Mouse (Mus musculus) E14TG2a.4 (cell line): ENCODE measurements around the gene Ppp1r11.

Experiments used
- H3K27me3 ChIP-seq: 2 replicates; pipeline ENCODE4 v1.6.1; 2014; ENCODE audit warnings: low read length, control low read depth; ENCODE audit not compliant: insufficient read depth
- H3K36me3 ChIP-seq: 2 replicates; pipeline ENCODE4 v1.6.1; 2014; ENCODE audit warnings: low read length, control low read depth; ENCODE audit not compliant: insufficient read depth
- H3K4me1 ChIP-seq: replicated peaks from 2 replicates; pipeline ENCODE4 v1.6.1; 2014; ENCODE audit warnings: low read depth, low read length, control low read depth
- H3K4me3 ChIP-seq: replicated peaks from 2 replicates; pipeline ENCODE4 v1.5.1; 2014; ENCODE audit warnings: mild to moderate bottlenecking, low read length
- H3K9me3 ChIP-seq: 2 replicates; pipeline ENCODE4 v1.6.1; 2014; ENCODE audit warnings: low read length, control low read depth
- CTCF ChIP-seq: conservative IDR thresholded peaks from 2 replicates; pipeline ENCODE4 v1.5.1; 2014; ENCODE audit warnings: low read length
- NANOG ChIP-seq: IDR thresholded peaks from 2 replicates; pipeline ENCODE4 v1.6.1; 2014; ENCODE audit warnings: borderline replicate concordance, low read length, mixed read lengths
- POU5F1 ChIP-seq: IDR thresholded peaks from 2 replicates; pipeline ENCODE4 v1.6.1; 2014; ENCODE audit warnings: low read length, borderline replicate concordance

Ppp1r11 gene

DNA sequence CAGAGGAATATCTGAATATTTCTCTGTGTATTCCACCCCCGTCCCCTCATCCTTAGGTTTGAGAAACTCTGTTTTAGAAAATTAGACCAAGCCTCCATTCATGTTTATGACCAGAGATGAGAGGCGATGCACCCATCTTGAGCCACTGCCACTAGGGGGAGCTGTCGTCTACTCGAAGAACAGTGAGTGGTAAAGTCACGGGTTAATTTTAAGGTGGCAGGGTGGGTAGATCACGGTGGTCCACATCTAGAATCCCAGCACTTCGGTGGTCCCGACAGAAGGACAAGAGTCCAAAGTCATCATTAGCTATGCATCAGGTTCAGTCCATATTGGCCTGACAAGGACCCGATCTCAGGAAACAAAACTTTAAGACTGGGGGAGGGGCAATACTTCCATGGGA is 36.5 kb downstream of the Ppp1r11 start:
- no peak for TF ChIP-seq POU5F1
- TF ChIP-seq CTCF: peak; percentile 77
- TF ChIP-seq NANOG: no peak
- Histone ChIP-seq H3K9me3 (no peaks in the 10 kb centered on the region), H3K4me1 (peaks cover 26% of the 10 kb centered on the region)

DNA sequence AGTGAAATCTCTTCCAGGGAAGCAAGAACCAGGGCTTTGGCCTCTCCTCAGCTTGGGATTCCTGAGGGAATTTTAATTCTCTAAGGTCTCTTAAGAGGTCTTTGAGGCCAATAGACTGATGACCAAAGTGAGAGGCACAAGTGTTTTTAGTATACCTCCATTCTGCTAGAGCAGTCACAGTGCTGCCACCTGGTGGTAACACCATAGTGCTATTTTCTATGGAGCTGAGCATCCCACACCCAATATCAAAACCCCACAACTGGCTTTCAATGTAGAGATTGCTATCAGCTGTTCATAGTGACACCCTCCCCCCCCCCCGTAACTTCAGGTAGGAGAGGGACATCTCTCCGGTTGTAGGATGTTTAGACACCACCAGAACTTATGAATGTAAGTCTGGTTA is 37.4 kb downstream of the Ppp1r11 start:
- H3K36me3 ChIP-seq: no peaks in the 10 kb centered on the region
- no peaks in the 10 kb centered on the region for H3K27me3 ChIP-seq
- H3K4me3 ChIP-seq: no peak overlapping the region
- no peaks in the 10 kb centered on the region for H3K9me3 ChIP-seq
- TF ChIP-seq CTCF (peak; percentile 55), POU5F1 (no peak)
- peaks cover 26% of the 10 kb centered on the region for H3K4me1 ChIP-seq

More for the DNA sequence above, 36.5 kb downstream of the Ppp1r11 start:
- Histone ChIP-seq H3K36me3 (no peaks in the 10 kb centered on the region), H3K27me3 (no peaks in the 10 kb centered on the region), H3K4me3 (no peak overlapping the region)

DNA sequence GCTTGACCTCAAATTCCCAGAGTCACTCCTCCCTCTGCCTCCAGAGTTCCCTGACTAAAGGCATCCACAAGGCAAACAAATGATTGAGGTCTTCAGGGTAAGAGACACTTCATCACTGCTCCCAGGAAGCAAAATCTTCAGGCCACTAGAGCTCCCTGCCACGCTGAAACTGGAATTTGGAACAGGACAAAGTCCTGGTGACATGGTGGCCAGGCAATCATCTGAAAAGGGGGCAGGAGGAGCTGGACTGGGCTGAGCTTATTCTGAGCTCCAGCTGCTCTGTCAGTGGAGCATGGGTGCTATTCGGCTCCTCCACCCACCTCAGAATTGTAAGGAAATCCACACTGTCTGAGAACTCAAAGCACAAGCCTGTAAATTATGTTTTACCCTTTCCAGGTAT is 39.5 kb downstream of the Ppp1r11 start:
- Histone ChIP-seq H3K9me3 (no peaks in the 10 kb centered on the region), H3K4me3 (no peak overlapping the region), H3K27me3 (no peaks in the 10 kb centered on the region), H3K36me3 (no peaks in the 10 kb centered on the region), H3K4me1 (peaks cover 30% of the 10 kb centered on the region)
- TF ChIP-seq POU5F1 (no peak), NANOG (no peak), CTCF (no peak)

DNA sequence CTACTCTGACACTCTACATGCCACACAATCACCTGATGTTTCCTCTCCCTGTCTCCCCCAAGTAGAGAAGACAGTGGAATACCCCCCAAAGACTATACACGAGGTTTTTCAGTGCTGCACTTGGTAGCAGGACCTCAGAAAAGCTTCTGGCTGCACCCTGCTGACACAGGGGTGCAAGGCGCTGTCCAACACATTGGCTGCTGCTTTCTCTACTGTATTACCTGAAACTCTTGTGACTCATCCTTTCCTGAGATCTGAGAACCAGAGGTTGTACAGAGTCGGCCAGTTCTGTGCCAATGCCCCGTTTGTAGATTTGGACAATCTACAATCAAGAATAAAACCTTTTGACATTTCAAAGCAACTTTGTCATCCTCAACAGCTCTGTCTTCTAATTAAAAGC is 41.7 kb downstream of the Ppp1r11 start:
- H3K36me3 ChIP-seq: no peaks in the 10 kb centered on the region
- no peaks in the 10 kb centered on the region for H3K9me3 ChIP-seq
- no peak for TF ChIP-seq POU5F1
- no peak for TF ChIP-seq NANOG
- TF ChIP-seq CTCF: no peak
- peaks cover 14% of the 10 kb centered on the region for H3K4me1 ChIP-seq
- H3K27me3 ChIP-seq: no peaks in the 10 kb centered on the region
- no peak overlapping the region for H3K4me3 ChIP-seq

DNA sequence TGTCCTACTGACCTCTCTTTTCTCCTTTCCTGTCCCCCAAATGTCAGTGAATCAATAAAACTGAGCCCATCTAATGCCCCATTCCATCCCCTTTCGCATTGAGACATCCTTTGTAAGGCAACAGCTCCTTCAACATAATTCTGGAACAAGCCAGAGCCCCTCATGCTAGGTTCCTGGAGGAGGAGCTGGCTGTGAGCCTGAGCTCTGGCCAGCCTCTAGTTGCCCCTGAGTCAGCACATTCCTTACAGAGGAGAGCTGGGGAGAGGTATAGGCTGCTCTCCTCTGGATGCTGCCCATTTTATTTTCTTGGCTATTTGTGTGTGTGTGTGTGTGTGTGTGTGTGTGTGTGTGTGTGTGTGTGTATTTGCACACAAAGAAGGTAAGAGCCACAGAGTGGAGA is 43.3 kb downstream of the Ppp1r11 start:
- Histone ChIP-seq H3K4me3 (no peak overlapping the region), H3K27me3 (no peaks in the 10 kb centered on the region), H3K4me1 (peaks cover 16% of the 10 kb centered on the region), H3K9me3 (no peaks in the 10 kb centered on the region), H3K36me3 (no peaks in the 10 kb centered on the region)
- TF ChIP-seq CTCF (no peak), NANOG (no peak), POU5F1 (no peak)

DNA sequence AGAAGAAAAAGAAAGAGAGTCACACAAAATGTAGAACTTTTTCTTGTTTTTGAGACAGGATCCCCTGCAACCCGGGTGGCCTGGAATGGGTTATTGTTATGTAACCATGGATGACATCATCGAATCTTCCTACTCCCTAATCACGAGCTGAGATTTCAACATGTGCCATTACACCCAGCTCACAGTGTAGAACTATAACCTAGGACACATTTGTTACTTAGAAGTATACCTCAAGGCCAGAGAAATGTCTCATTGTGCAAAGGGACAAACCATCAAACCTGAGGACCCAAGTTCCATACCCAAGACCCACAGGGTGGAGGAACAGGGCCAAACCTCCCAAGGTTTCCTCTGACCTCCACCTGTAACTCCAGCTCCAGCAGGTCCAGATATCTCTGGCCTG is 47.9 kb downstream of the Ppp1r11 start:
- H3K36me3 ChIP-seq: no peaks in the 10 kb centered on the region
- H3K4me3 ChIP-seq: no peak overlapping the region
- H3K4me1 ChIP-seq: peaks cover 21% of the 10 kb centered on the region
- H3K9me3 ChIP-seq: no peaks in the 10 kb centered on the region
- H3K27me3 ChIP-seq: no peaks in the 10 kb centered on the region
- no peak for TF ChIP-seq POU5F1
- no peak for TF ChIP-seq CTCF
- TF ChIP-seq NANOG: no peak

DNA sequence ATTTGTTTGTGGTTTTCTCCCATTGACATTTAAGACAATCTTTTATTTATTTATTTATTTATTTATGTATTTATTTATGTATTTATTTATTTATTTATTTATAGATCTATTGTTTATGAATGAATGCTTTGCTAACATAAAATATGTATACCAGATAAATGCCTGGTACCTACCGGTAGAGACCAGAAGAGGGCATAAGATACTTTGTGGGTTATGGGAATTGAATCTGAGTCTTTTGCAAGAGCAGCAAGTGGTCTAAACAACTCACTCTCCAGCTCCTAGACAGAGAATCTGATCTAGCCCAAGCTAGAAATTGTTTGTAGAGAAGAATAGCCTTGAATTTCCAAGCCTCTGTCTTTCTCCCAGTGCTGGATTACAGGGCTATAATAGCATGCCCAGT is 50.9 kb downstream of the Ppp1r11 start:
- no peaks in the 10 kb centered on the region for H3K27me3 ChIP-seq
- no peaks in the 10 kb centered on the region for H3K9me3 ChIP-seq
- no peaks in the 10 kb centered on the region for H3K36me3 ChIP-seq
- H3K4me1 ChIP-seq: peaks cover 25% of the 10 kb centered on the region
- no peak overlapping the region for H3K4me3 ChIP-seq
- TF ChIP-seq POU5F1 (no peak), NANOG (no peak), CTCF (no peak)

DNA sequence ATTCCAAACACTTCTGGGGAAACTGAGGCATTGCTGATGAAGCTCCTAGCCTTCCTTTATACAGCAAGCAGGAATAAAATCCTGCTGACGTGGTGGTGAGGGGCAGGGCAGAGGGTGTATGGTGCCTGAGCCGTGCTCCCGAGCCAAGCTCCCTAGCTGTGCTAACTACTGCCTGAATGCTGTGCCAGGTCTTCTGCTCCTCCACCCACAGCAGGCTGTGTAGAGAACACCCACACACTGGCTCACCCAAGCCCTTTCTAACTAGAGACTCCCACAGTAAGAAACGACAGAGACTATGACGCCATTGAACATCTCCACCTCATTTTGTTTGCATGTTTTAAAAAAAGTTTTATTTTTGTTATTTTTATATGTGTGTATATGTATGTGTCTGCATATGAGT is 51.5 kb downstream of the Ppp1r11 start:
- no peaks in the 10 kb centered on the region for H3K36me3 ChIP-seq
- H3K4me1 ChIP-seq: peaks cover 25% of the 10 kb centered on the region
- H3K9me3 ChIP-seq: no peaks in the 10 kb centered on the region
- H3K4me3 ChIP-seq: no peak overlapping the region
- H3K27me3 ChIP-seq: no peaks in the 10 kb centered on the region
- TF ChIP-seq CTCF: no peak
- TF ChIP-seq POU5F1: no peak

DNA sequence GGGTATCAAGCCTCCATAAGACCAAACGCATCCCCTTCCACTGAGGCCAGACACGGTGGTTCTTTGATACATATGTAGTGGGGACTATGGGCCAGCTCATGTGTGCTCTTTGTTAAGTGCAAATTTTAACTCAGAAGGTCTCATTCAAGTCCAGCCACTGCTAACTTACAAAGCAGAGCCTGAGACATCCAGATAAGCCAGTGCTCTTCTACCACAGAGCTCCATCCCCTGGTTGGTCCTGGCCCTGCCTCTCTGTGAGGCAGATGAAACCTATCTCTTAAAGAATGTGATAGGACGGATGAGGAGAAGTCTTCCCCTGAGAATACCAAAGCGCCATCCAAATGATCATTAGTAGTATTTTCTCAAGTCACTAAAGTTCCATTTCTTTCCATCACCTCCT is 52.2 kb downstream of the Ppp1r11 start:
- H3K4me3 ChIP-seq: no peak overlapping the region
- H3K9me3 ChIP-seq: no peaks in the 10 kb centered on the region
- peaks cover 25% of the 10 kb centered on the region for H3K4me1 ChIP-seq
- TF ChIP-seq NANOG: no peak
- TF ChIP-seq POU5F1: no peak
- no peak for TF ChIP-seq CTCF
- H3K36me3 ChIP-seq: no peaks in the 10 kb centered on the region
- no peaks in the 10 kb centered on the region for H3K27me3 ChIP-seq
